11 mouse cellular contexts compared by ENCODE assay signal in genomic region chr2:104081436-104082050, GRCm38 (mm10). TPM values are rescaled to one million over a fixed set of nuclear protein-coding genes. Genes with fewer than 3 reads are reported as not detected.
DNase-seq lines count a peak whose midpoint lies in the region; ATAC-seq and TF ChIP-seq lines count a peak whose summit lies in the region.
"Not testable (repeated sequence)": the region's sequence is repeated elsewhere in the genome, so short reads cannot be mapped to it uniquely, and the experiment has no call there.
"Had no signal": no experiment of that assay in that cellular context is flagged by ENCODE, and none has a peak within 500 bp of the region (broad histone marks: within the 10 kb centered on the region; RNA-seq: fewer than 3 reads in every experiment).

No protein-coding gene starts in this region.

- not testable (repeated sequence) for H3K36me3 ChIP-seq in intestine, embryonic 15.5 days; intestine, embryonic 16.5 days (ENCODE audit: control insufficient read depth, insufficient read depth, low read length); intestine, postnatal 0 days (ENCODE audit: control insufficient read depth, insufficient read depth); liver, postnatal 0 days (replicated peaks; ENCODE audit: insufficient read depth, low read length)

- not testable (repeated sequence) for H3K4me1 ChIP-seq in intestine, embryonic 15.5 days (replicated peaks); intestine, embryonic 16.5 days (ENCODE audit: control insufficient read depth, insufficient read depth, low read length); intestine, postnatal 0 days (replicated peaks; ENCODE audit: control insufficient read depth, insufficient read depth, low read length); liver, postnatal 0 days (ENCODE audit: insufficient read depth)

- not testable (repeated sequence) for H3K27me3 ChIP-seq in intestine, embryonic 15.5 days (replicated peaks); intestine, embryonic 16.5 days (replicated peaks; ENCODE audit: control insufficient read depth, insufficient read depth, low read length); intestine, postnatal 0 days (replicated peaks; ENCODE audit: control insufficient read depth, insufficient read depth, low read length); liver, postnatal 0 days (ENCODE audit: insufficient read depth, low read length)

- not testable (repeated sequence) for H3K4me3 ChIP-seq in intestine, embryonic 15.5 days (replicated peaks); intestine, embryonic 16.5 days (ENCODE audit: low read length); intestine, postnatal 0 days (ENCODE audit: low read depth, low read length); liver, postnatal 0 days (ENCODE audit: low read depth, low read length)

- not testable (repeated sequence) for DNase-seq in liver, postnatal 0 days

- no CpG with 5 or more reads among the region's 1 CpGs for WGBS in intestine, embryonic 15.5 days
- no CpG with 5 or more reads among the region's 1 CpGs for WGBS in intestine, embryonic 16.5 days
- WGBS in intestine, postnatal 0 days = no CpG with 5 or more reads among the region's 1 CpGs
- no CpG with 5 or more reads among the region's 1 CpGs for WGBS in liver, postnatal 0 days (ENCODE audit: insufficient replicate concordance)

- ATAC-seq in intestine, embryonic 15.5 days = peak; percentile 80
- ATAC-seq in intestine, embryonic 16.5 days = peak; percentile 82
- ATAC-seq in intestine, postnatal 0 days = peak; percentile 67
- peak; percentile 22 for ATAC-seq in liver, postnatal 0 days

- TF ChIP-seq CTCF in intestine, postnatal 0 days (IDR thresholded peaks at IDR 0.05; ENCODE audit: low read depth); liver, postnatal 0 days (IDR thresholded peaks at IDR 0.05; ENCODE audit: low read depth): not testable (repeated sequence)

- not testable (repeated sequence) for H3K9ac ChIP-seq in intestine, embryonic 15.5 days; intestine, embryonic 16.5 days (ENCODE audit: low read depth, low read length); intestine, postnatal 0 days (ENCODE audit: low read depth, low read length); liver, postnatal 0 days (replicated peaks)

- H3K27ac ChIP-seq in intestine, embryonic 15.5 days; intestine, embryonic 16.5 days (ENCODE audit: low read length); intestine, postnatal 0 days (ENCODE audit: low read depth, low read length); liver, postnatal 0 days (ENCODE audit: low read depth): not testable (repeated sequence)

- H3K4me2 ChIP-seq in intestine, embryonic 15.5 days (replicated peaks); intestine, embryonic 16.5 days (ENCODE audit: low read depth, low read length); intestine, postnatal 0 days (replicated peaks; ENCODE audit: low read depth); liver, postnatal 0 days (ENCODE audit: low read depth, low read length): not testable (repeated sequence)

- not testable (repeated sequence) for H3K9me3 ChIP-seq in intestine, embryonic 15.5 days; intestine, embryonic 16.5 days (ENCODE audit: control insufficient read depth, low read length); intestine, postnatal 0 days (ENCODE audit: control insufficient read depth); liver, postnatal 0 days (ENCODE audit: low read length)

- not testable (repeated sequence) for TF ChIP-seq EP300 in liver, postnatal 0 days (IDR thresholded peaks at IDR 0.05; ENCODE audit: low read depth)

RNA-seq across cellular contexts. Expression of gene Cd59b, which starts 11.9 kb away (rescaled TPM):
- polyA plus RNA-seq in intestine, embryonic 15.5 days (2015; fragmentation: Nextera tagmentation; extraction: Ambion mirVana) = 5.9 and 6.7 TPM in 2 replicates
- polyA plus RNA-seq in intestine, embryonic 16.5 days (2015; fragmentation: Nextera tagmentation; extraction: Ambion mirVana) = 6.8 and 7.7 TPM in 2 replicates
- 4.3 and 6.3 TPM in 2 replicates for polyA plus RNA-seq in intestine, postnatal 0 days (2015; fragmentation: Nextera tagmentation; extraction: Ambion mirVana)
- polyA plus RNA-seq in liver, postnatal 0 days (2015; fragmentation: Nextera tagmentation; extraction: Ambion mirVana) = 4.4 and 4.5 TPM in 2 replicates
- polyA plus RNA-seq: activated CD4-positive, CD25-positive, alpha-beta regulatory T cell, adult 4 months; C2C12; G1E had no signal

RNA-seq across cellular contexts. Expression of gene Gm10799, which starts 13.2 kb away (rescaled TPM):
- not detected in 2 replicates for polyA plus RNA-seq in intestine, embryonic 15.5 days (2015; fragmentation: Nextera tagmentation; extraction: Ambion mirVana)
- not detected in 2 replicates for polyA plus RNA-seq in intestine, embryonic 16.5 days (2015; fragmentation: Nextera tagmentation; extraction: Ambion mirVana)
- polyA plus RNA-seq in intestine, postnatal 0 days (2015; fragmentation: Nextera tagmentation; extraction: Ambion mirVana) = not detected in 2 replicates
- not detected in 2 replicates for polyA plus RNA-seq in liver, postnatal 0 days (2015; fragmentation: Nextera tagmentation; extraction: Ambion mirVana)
- polyA plus RNA-seq: activated CD4-positive, CD25-positive, alpha-beta regulatory T cell, adult 4 months; adrenal gland, adult 2 months; brain, embryonic 14.5 days; C2C12; CD4-positive, CD25-positive, alpha-beta regulatory T cell, adult 4 months; G1E; Patski had no signal

RNA-seq across cellular contexts. Expression of gene Cd59a, which starts 14.1 kb away (rescaled TPM):
- polyA plus RNA-seq in intestine, embryonic 15.5 days (2015; fragmentation: Nextera tagmentation; extraction: Ambion mirVana) = 30.5 and 30.6 TPM in 2 replicates
- 36.0 and 37.8 TPM in 2 replicates for polyA plus RNA-seq in intestine, embryonic 16.5 days (2015; fragmentation: Nextera tagmentation; extraction: Ambion mirVana)
- polyA plus RNA-seq in intestine, postnatal 0 days (2015; fragmentation: Nextera tagmentation; extraction: Ambion mirVana) = 71.9 and 82.3 TPM in 2 replicates
- polyA plus RNA-seq in liver, postnatal 0 days (2015; fragmentation: Nextera tagmentation; extraction: Ambion mirVana) = 73.8 and 76.9 TPM in 2 replicates

RNA-seq across cellular contexts. Expression of gene Gm10912, which starts 15.9 kb away (rescaled TPM):
- polyA plus RNA-seq in intestine, embryonic 15.5 days (2015; fragmentation: Nextera tagmentation; extraction: Ambion mirVana) = 0.09 TPM in 1 of 2 replicates, not detected in the other
- polyA plus RNA-seq in intestine, embryonic 16.5 days (2015; fragmentation: Nextera tagmentation; extraction: Ambion mirVana) = not detected in 2 replicates
- polyA plus RNA-seq in intestine, postnatal 0 days (2015; fragmentation: Nextera tagmentation; extraction: Ambion mirVana) = not detected in 2 replicates
- 0.11 TPM in 1 of 2 replicates, not detected in the other for polyA plus RNA-seq in liver, postnatal 0 days (2015; fragmentation: Nextera tagmentation; extraction: Ambion mirVana)
- polyA plus RNA-seq: activated CD4-positive, CD25-positive, alpha-beta regulatory T cell, adult 4 months; C2C12; G1E; Patski had no signal

RNA-seq across cellular contexts. Expression of gene A930018P22Rik, which starts 41.0 kb away (rescaled TPM):
- polyA plus RNA-seq in intestine, embryonic 15.5 days (2015; fragmentation: Nextera tagmentation; extraction: Ambion mirVana) = 0.24 TPM in 1 of 2 replicates, not detected in the other
- polyA plus RNA-seq in intestine, embryonic 16.5 days (2015; fragmentation: Nextera tagmentation; extraction: Ambion mirVana) = 0.16 and 0.28 TPM in 2 replicates
- 0.48 and 0.88 TPM in 2 replicates for polyA plus RNA-seq in intestine, postnatal 0 days (2015; fragmentation: Nextera tagmentation; extraction: Ambion mirVana)
- polyA plus RNA-seq in liver, postnatal 0 days (2015; fragmentation: Nextera tagmentation; extraction: Ambion mirVana) = 0.70 and 1.3 TPM in 2 replicates
- polyA plus RNA-seq: activated CD4-positive, CD25-positive, alpha-beta regulatory T cell, adult 4 months; brain, embryonic 14.5 days; CD4-positive, CD25-positive, alpha-beta regulatory T cell, adult 4 months; G1E; Patski had no signal

Comparison
In these comparisons a context has a peak if more than half of its experiments do, and no peak if none do; other contexts are left out.
1. ATAC-seq: peak in every context shown above with its lines; median percentile 82 in intestine, embryonic 16.5 days; 80 in intestine, embryonic 15.5 days; 67 in intestine, postnatal 0 days; 22 in liver, postnatal 0 days.